Mouse (Mus musculus): Measurements from ENCODE around the gene Hoxd13.

Hoxd13 gene

GRCm38 (mm10) chr2:74661685-74662084 is 6.4 kb upstream of the Hoxd13 start:
- no peak for DNase-seq (ENCODE audit: low spot score in 2 of 2)

GRCm38 (mm10) chr2:74663291-74663925 is 4.7 kb upstream of the Hoxd13 start:
- DNase-seq (ENCODE audit: low spot score in 2 of 2) = peak in 1 of 2 experiments; percentile 62

GRCm38 (mm10) chr2:74666411-74666810 is 1.7 kb upstream of the Hoxd13 start:
- DNase-seq (ENCODE audit: low spot score in 2 of 2) = no peak

- no peak for DNase-seq (ENCODE audit: low spot score in 2 of 2)
These were observed 794 bp upstream of the Hoxd13 start for GRCm38 (mm10) chr2:74667191-74667841.

GRCm38 (mm10) chr2:74668370-74669229 is 490 bp downstream of the Hoxd13 start:
- no peak for DNase-seq (ENCODE audit: low spot score in 2 of 2)

- no peak for DNase-seq (ENCODE audit: low spot score in 2 of 2)
These were observed 1.1 kb downstream of the Hoxd13 start for GRCm38 (mm10) chr2:74669230-74669578.

- no peak for DNase-seq (ENCODE audit: low spot score in 2 of 2)
These were observed 1.6 kb downstream of the Hoxd13 start for GRCm38 (mm10) chr2:74669650-74670235.

- DNase-seq (ENCODE audit: low spot score in 2 of 2) = no peak
These were observed 2.6 kb downstream of the Hoxd13 start for GRCm38 (mm10) chr2:74670632-74671188.

- no peak for DNase-seq (ENCODE audit: low spot score in 2 of 2)
These were observed 3.7 kb downstream of the Hoxd13 start for GRCm38 (mm10) chr2:74671847-74672246.

GRCm38 (mm10) chr2:74672481-74673362 is 4.6 kb downstream of the Hoxd13 start:
- DNase-seq (ENCODE audit: low spot score in 2 of 2) = no peak

- no peak for DNase-seq (ENCODE audit: low spot score in 2 of 2)
These were observed 5.8 kb downstream of the Hoxd13 start for GRCm38 (mm10) chr2:74673835-74674425.

- no peak for DNase-seq (ENCODE audit: low spot score in 2 of 2)
These were observed 7.0 kb downstream of the Hoxd13 start, which contains the start of gene Hoxd12 for GRCm38 (mm10) chr2:74674881-74675665. TSS of gene Hoxd12 (plus strand) at chr2:74675013.

- no peak for DNase-seq (ENCODE audit: low spot score in 2 of 2)
These were observed 7.7 kb downstream of the Hoxd13 start for GRCm38 (mm10) chr2:74675666-74676282.

- no peak for DNase-seq (ENCODE audit: low spot score in 2 of 2)
These were observed 8.4 kb downstream of the Hoxd13 start for GRCm38 (mm10) chr2:74676376-74677052.

- no peak for DNase-seq (ENCODE audit: low spot score in 2 of 2)
These were observed 9.0 kb downstream of the Hoxd13 start for GRCm38 (mm10) chr2:74677106-74677505.

- no peak for DNase-seq (ENCODE audit: low spot score in 2 of 2)
These were observed 10.9 kb downstream of the Hoxd13 start, which contains the start of gene Hoxd11 for GRCm38 (mm10) chr2:74678891-74679595. TSS of gene Hoxd11 (plus strand) at chr2:74679557.

GRCm38 (mm10) chr2:74679596-74679971 is 11.5 kb downstream of the Hoxd13 start:
- no peak for DNase-seq (ENCODE audit: low spot score in 2 of 2)

GRCm38 (mm10) chr2:74679980-74680379 is 11.9 kb downstream of the Hoxd13 start:
- no peak for DNase-seq (ENCODE audit: low spot score in 2 of 2)
